Mouse (Mus musculus) heart, adult 11 months (tissue): ENCODE measurements at regions not wholly inside any gene's neighbourhood (a gene's known extent, or its start where the extent isn't known, plus 50 kb on each side); places are given as distances from the start of the nearest gene placed in this dataset.

Experiments used
- DNase-seq: peaks from one replicate; pipeline ENCODE4 v3.0.0; 2022

GRCm38 (mm10) chr3:62985033-62985432 lies 256.3 kb upstream of the Mme start:
- DNase-seq, result no peak

GRCm38 (mm10) chr3:62976906-62977305 lies 264.4 kb upstream of the Mme start:
- DNase-seq, result no peak

- no peak for DNase-seq
These were observed 278.1 kb upstream of the Mme start for GRCm38 (mm10) chr3:62963244-62963643.

- no peak for DNase-seq
These were observed 278.7 kb upstream of the Mme start for GRCm38 (mm10) chr3:62962608-62963007.

- no peak for DNase-seq
These were observed 296.0 kb upstream of the Mme start for GRCm38 (mm10) chr3:62945356-62945755.

- no peak for DNase-seq
These were observed 302.7 kb upstream of the Mme start for GRCm38 (mm10) chr3:62938601-62939000.

GRCm38 (mm10) chr3:62924441-62924840 lies 316.9 kb upstream of the Mme start:
- DNase-seq, result no peak

GRCm38 (mm10) chr3:62916899-62917298 lies 312.0 kb upstream of the Gpr149 start:
- DNase-seq, result no peak

- no peak for DNase-seq
These were observed 280.2 kb upstream of the Gpr149 start for GRCm38 (mm10) chr3:62885104-62885503.

- no peak for DNase-seq
These were observed 277.6 kb upstream of the Gpr149 start for GRCm38 (mm10) chr3:62882310-62883073.

- no peak for DNase-seq
These were observed 255.8 kb upstream of the Gpr149 start for GRCm38 (mm10) chr3:62860731-62861130.

GRCm38 (mm10) chr3:62835695-62836476 lies 230.9 kb upstream of the Gpr149 start:
- no peak for DNase-seq

- no peak for DNase-seq
These were observed 219.0 kb upstream of the Gpr149 start for GRCm38 (mm10) chr3:62823892-62824291.

GRCm38 (mm10) chr3:62801044-62801443 lies 196.1 kb upstream of the Gpr149 start:
- DNase-seq, result peak; percentile 18

- DNase-seq, result no peak
These were observed 181.3 kb upstream of the Gpr149 start for GRCm38 (mm10) chr3:62786233-62786632.
